Mouse (Mus musculus) heart, postnatal 0 days (tissue): ENCODE results near the gene Slc12a4.

ENCODE experiments used
- CTCF ChIP-seq: IDR thresholded peaks from 2 replicates; pipeline ENCODE4 v1.5.1; 2016; ENCODE audit warnings: antibody characterized with exemption, control low read depth, low read depth
- EP300 ChIP-seq: IDR thresholded peaks from 2 replicates; pipeline ENCODE4 v1.6.1; 2016; ENCODE audit warnings: antibody characterized with exemption, low read depth

DNA sequence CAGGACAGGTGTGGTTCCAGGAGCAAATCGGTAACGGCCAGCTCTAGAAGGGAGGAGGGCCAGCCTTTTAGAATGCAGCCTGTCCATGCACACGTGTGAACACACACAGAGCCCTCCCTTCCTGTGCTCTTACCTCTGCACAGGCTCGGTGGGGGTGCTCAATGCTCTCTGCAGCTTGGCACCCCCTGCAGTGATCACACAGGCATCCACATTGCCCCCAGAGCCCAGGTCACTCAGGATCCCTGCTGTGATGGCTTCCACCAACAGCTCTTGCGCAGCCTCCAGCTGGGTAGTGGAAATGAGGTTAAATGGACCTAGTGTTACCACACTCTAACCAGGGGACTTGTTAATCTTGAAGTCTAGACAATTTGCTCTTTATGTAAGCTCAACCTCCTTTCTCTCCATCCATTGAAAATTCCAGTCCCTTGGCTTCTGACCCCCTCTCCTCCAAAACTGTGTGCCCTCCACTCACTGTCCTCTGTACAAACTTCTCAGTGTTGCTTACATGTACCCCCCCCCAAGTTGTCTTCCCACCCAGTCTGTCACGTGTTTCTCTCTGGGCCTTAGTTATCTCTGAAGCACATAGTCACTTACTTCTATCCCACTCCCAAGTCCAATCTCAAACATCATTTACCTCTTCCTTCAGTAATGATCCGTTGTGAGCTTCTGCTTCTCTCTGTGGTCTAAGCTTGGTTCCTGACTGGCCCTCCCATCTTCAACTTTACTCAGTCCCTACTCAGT is 29.9 kb downstream of the Slc12a4 start:
- no peak for TF ChIP-seq EP300
- no peak for TF ChIP-seq CTCF
